24 mouse cellular contexts compared by ENCODE assay signal in genomic region chr12:99430992-99431391, GRCm38 (mm10).
"Had no signal": no experiment of that assay in that cellular context is flagged by ENCODE, and none has a peak within 500 bp of the region (broad histone marks: within the 10 kb centered on the region; RNA-seq: fewer than 3 reads in every experiment).

No protein-coding gene starts in this region.

- H3K4me1 ChIP-seq: kidney, embryonic 15.5 days; lung, embryonic 15.5 days; midbrain, embryonic 13.5 days; neural tube, embryonic 12.5 days; neural tube, embryonic 15.5 days; stomach, embryonic 15.5 days had no signal

- H3K27ac ChIP-seq: kidney, embryonic 15.5 days; left cerebral cortex, adult 2 months; liver, embryonic 15.5 days; lung, embryonic 15.5 days; midbrain, embryonic 10.5 days; midbrain, embryonic 13.5 days; neural tube, embryonic 12.5 days; neural tube, embryonic 15.5 days; stomach, embryonic 15.5 days had no signal

- H3K27me3 ChIP-seq: kidney, embryonic 15.5 days; liver, embryonic 15.5 days; lung, embryonic 15.5 days; megakaryocyte, embryonic 14.5 days; midbrain, embryonic 13.5 days; neural tube, embryonic 12.5 days; neural tube, embryonic 15.5 days; stomach, embryonic 15.5 days had no signal

- H3K9me3 ChIP-seq: kidney, embryonic 15.5 days; liver, embryonic 15.5 days; lung, embryonic 15.5 days; midbrain, embryonic 10.5 days; midbrain, embryonic 13.5 days; neural tube, embryonic 12.5 days; neural tube, embryonic 15.5 days; stomach, embryonic 15.5 days had no signal

- ATAC-seq: midbrain, embryonic 13.5 days; midbrain, embryonic 16.5 days had no signal

- H3K9ac ChIP-seq: kidney, embryonic 15.5 days; liver, embryonic 15.5 days; lung, embryonic 15.5 days; midbrain, embryonic 13.5 days; neural tube, embryonic 12.5 days; neural tube, embryonic 15.5 days; stomach, embryonic 15.5 days had no signal

- H3K4me3 ChIP-seq: kidney, embryonic 15.5 days; left cerebral cortex, adult 2 months; liver, embryonic 15.5 days; lung, embryonic 15.5 days; megakaryocyte, embryonic 14.5 days; midbrain, embryonic 10.5 days; midbrain, embryonic 13.5 days; myocyte; neural tube, embryonic 12.5 days; neural tube, embryonic 15.5 days; stomach, embryonic 15.5 days had no signal

- DNase-seq: kidney, adult 11 months; kidney, adult 8-10 months; kidney, postnatal 10 days; kidney, postnatal 36 days; layer of hippocampus, postnatal 36 days; lung, adult 18-20 months; lung, postnatal 10 days; lung, postnatal 36 days; right cerebral cortex, adult 18-20 months; right cerebral cortex, postnatal 14 days; thymus, postnatal 25 days had no signal

- H3K36me3 ChIP-seq: kidney, embryonic 15.5 days; liver, embryonic 15.5 days; lung, embryonic 15.5 days; midbrain, embryonic 10.5 days; midbrain, embryonic 13.5 days; neural tube, embryonic 12.5 days; neural tube, embryonic 15.5 days; stomach, embryonic 15.5 days had no signal

- H3K4me2 ChIP-seq: kidney, embryonic 15.5 days; liver, embryonic 11.5 days; liver, embryonic 15.5 days; lung, embryonic 15.5 days; midbrain, embryonic 13.5 days; neural tube, embryonic 12.5 days; neural tube, embryonic 15.5 days; stomach, embryonic 15.5 days had no signal
